Mouse (Mus musculus) erythroid progenitor cell, adult 5-6 weeks (primary cell): Measurements from ENCODE around the gene Rps6kl1. TPM values are rescaled to one million over a fixed set of nuclear protein-coding genes. Genes with fewer than 3 reads are reported as not detected.

Experiments used
- ATAC-seq: replicated peaks from 2 replicates; pipeline ENCODE4 v1.8.0; 2016; ENCODE audit warnings: moderate number of reproducible peaks, mild to moderate bottlenecking, moderate TSS enrichment, inconsistent platforms; ENCODE audit not compliant: poor library complexity, low FRiP score, severe bottlenecking
- total RNA-seq, 2 experiments: library from RNA; stranded (forward) in 1 of 2; stranded (reverse) in 1 of 2; fragments of 150-400 nt in 1 of 2; fragments of 186-747, 209-891 nt in 1 of 2; gene quantifications; 2 replicates each; pipeline versions ENCODE4 v1.2.3 to v1.2.4; 2015 to 2017; ENCODE audit warnings: low replicate concordance in 2 of 2

The Rps6kl1 gene
- total RNA-seq, 2 experiments from 2014 or later, result not detected

GRCm38 (mm10) chr12:85110698-85111592 lies 40.1 kb downstream of the Rps6kl1 start, which contains the start of the genes Prox2 and Dlst:
Prox2 (minus strand) TSS chr12:85110759.
Dlst (plus strand) TSS chr12:85110833.
- ATAC-seq, result peak; percentile 92

DNA sequence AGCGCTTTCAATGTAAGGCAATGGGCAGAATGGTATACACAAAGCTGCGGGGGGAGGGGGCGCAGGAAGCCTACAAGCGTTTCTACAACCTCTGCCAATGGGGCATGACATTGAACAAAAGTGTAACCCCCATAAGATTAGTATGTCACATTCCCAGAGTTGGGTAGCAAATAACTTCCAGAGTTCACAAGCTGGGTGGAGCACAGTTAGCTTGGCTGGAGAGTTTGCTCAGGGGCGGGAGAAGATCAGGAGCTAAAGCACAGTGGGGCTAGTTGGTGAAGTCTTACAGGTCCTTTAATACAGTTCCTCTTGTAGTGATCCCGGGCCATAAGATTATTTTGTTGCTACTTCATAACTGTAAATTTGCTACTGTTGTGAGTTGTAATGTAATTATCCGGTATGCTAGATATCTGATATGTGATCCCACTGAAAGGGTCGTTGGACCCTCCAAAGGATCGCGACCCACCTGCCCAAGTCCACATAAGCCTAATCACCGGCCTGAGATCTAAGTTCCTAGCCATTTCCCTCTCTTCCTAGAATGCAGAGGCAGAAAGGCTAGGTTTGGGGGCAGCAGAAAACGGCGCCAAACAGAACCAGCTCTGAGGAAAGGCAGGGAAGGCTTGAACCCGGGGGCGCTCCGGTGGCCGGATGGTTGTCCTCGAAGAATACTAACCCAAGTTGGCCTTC lies 40.9 kb downstream of the Rps6kl1 start:
- peak; percentile 76 for ATAC-seq

- ATAC-seq, result no peak
Measured at GRCm38 (mm10) chr12:85109426-85109825, 41.6 kb downstream of the Rps6kl1 start.

GRCm38 (mm10) chr12:85108643-85109042 lies 42.4 kb downstream of the Rps6kl1 start:
- no peak for ATAC-seq

DNA sequence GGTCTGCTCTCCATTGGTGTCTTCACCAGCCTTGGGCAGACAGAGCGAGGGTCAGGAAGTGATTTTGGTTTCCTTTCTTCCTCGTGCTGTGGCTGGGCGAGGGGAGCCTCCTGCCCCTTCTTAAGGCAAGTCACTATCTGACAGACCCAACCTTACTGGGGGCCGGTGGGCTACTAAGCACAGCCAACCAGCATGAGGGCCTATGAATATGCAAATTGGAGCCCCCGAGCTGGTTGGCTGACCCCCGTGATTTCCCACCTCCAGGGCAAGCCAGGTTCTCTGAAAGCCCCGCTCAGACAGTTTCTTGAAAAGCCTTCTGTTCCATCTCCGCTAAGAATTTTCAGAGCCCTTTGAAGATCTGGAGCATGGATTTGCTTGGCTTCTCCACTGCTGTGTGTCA lies 44.8 kb downstream of the Rps6kl1 start:
- no peak for ATAC-seq

DNA sequence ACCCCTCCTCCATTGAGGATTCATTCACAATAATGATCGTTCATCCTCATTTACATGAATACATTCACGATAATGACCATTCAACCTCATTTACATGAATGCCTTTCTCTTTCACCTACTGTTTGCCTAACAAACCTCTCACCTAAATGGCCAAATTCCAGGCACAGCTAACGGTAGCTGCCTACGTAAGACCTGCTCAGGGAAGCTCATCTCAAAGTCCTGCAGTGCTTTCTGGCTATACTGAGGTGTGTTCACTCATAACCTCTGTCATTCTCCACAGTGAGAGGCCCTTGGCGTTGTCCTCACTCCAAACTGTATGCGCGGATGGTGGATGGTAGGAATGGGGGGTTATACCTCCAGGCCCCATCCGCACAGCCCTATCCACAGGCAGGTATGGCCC lies 46.3 kb downstream of the Rps6kl1 start:
- ATAC-seq, result no peak

DNA sequence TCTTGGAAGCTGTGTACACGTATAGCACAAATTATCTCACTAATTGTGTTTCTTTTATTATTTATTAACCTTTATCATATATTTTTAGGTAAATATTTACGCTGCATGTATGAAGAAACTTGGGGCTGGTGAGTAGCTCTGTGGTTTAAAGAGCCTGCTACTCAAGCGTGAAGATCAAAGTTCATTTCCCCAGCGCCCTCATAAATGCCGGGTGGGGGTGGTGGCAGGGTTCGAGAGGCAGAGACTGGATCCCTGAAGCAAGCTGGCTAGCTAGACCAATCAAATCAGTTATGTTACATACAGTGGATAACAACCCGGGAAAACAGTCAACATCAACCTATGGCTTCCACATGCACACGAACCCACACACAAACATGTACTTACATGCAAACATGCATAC lies 48.0 kb downstream of the Rps6kl1 start:
- no peak for ATAC-seq

DNA sequence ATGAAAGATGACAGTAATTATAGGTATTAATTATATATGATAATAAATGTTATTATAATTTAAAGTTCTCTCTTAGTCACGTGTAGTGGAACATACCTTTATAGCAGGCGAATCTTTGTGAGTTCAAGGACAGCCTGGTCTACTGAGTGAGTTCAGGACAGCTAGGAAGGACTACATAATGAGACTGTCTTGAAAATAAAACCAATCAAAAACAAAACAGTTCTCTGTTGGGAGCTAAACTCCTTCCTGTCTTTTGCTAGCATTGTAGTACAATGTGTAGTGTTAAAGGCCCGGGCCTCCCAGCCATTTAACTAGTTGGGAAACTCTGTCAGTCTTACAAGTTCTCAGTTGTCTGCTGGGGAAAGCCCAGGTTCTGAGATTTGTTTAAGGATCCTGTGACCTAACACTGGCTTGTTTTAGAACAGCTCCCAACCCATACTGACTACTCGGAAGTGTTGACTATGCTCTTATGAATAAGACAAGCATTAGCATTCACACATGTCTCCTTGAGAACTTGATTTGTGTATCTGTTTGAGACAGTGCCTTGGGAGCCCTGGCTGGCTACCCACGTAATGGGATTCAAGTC lies 49.5 kb downstream of the Rps6kl1 start:
- ATAC-seq, result no peak

GRCm38 (mm10) chr12:85101001-85101400 lies 50.1 kb downstream of the Rps6kl1 start:
- ATAC-seq, result no peak

- no peak for ATAC-seq
Measured at GRCm38 (mm10) chr12:85095859-85096258, 55.2 kb downstream of the Rps6kl1 start.

DNA sequence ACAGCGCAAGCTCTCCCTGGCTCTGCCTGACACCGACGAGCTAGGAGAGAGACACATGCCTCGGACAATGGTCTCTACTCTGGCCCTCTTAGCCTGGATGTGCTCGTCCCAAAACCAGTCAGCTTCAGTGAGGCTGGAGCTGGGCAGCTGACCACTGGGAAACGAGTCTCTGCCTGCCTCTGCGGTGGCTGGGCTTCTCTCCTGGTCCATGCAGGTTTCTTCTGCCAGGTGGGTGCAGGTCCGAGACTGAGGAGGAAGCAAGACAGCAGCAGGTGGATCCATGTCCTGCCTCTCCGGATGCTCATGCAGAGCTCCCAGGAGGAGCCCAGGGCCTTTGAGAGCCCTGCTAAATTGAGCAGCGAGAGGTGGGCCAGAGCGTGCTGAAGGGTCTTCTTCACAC lies 55.9 kb downstream of the Rps6kl1 start:
- no peak for ATAC-seq

GRCm38 (mm10) chr12:85094706-85095105 lies 56.4 kb downstream of the Rps6kl1 start:
- no peak for ATAC-seq

- ATAC-seq, result no peak
Measured at GRCm38 (mm10) chr12:85094010-85094409, 57.1 kb downstream of the Rps6kl1 start.

- ATAC-seq, result peak; percentile 74
Measured at GRCm38 (mm10) chr12:85092214-85092613, 58.9 kb downstream of the Rps6kl1 start.

DNA sequence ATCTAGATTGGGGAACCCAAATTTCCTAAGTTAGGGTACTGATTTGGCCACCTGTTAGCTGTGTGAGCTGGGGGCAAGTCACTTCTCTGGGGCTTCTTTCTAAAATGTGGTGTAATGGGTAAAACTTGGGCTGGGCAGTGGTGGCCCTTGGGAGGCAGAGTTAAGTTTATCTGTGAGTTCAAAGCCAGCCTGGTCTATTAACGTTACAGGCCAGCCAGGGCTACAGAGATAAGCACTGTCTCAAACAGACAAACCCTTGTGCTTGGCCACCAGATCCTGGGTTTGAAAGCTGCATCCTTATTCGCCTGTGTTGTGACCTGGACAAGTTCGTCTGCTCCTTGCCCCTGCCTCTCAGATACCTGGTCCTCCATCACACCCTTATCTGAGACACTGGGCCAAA lies 59.9 kb downstream of the Rps6kl1 start:
- ATAC-seq, result 0 out of 2 replicates have a peak, but pooled peaks have one; percentile 41

GRCm38 (mm10) chr12:85087845-85088244 lies 63.2 kb downstream of the Rps6kl1 start:
- no peak for ATAC-seq

Other genes starting within 250 kb of the Rps6kl1 start
- 59.5 and 73.8 TPM in 2 replicates for gene Fcf1, start 180.4 kb downstream of the Rps6kl1 start, total RNA-seq (2015; ENCODE audit: low replicate concordance)
- 21.8 and 66.6 TPM in 2 replicates for gene Fcf1, start 180.4 kb downstream of the Rps6kl1 start, total RNA-seq (2017; ENCODE audit: low replicate concordance)
- 61.2 and 62.3 TPM in 2 replicates for gene Arel1, start 180.4 kb downstream of the Rps6kl1 start, total RNA-seq (2015; ENCODE audit: low replicate concordance)
- gene Arel1, start 180.4 kb downstream of the Rps6kl1 start, total RNA-seq (2017; ENCODE audit: low replicate concordance), result 58.8 and 73.4 TPM in 2 replicates
- 72.1 and 73.2 TPM in 2 replicates for gene Ylpm1, start 154.9 kb downstream of the Rps6kl1 start, total RNA-seq (2015; ENCODE audit: low replicate concordance)
- gene Ylpm1, start 154.9 kb downstream of the Rps6kl1 start, total RNA-seq (2017; ENCODE audit: low replicate concordance), result 52.5 and 87.7 TPM in 2 replicates
- gene Prox2, start 40.5 kb downstream of the Rps6kl1 start, total RNA-seq (2015; ENCODE audit: low replicate concordance), result 7.5 and 14.1 TPM in 2 replicates
- 6.0 and 21.6 TPM in 2 replicates for gene Prox2, start 40.5 kb downstream of the Rps6kl1 start, total RNA-seq (2017; ENCODE audit: low replicate concordance)
- 106 and 118 TPM in 2 replicates for gene Dlst, start 40.4 kb downstream of the Rps6kl1 start, total RNA-seq (2015; ENCODE audit: low replicate concordance)
- gene Dlst, start 40.4 kb downstream of the Rps6kl1 start, total RNA-seq (2017; ENCODE audit: low replicate concordance), result 181 and 293 TPM in 2 replicates
- not detected in 2 replicates for gene Pgf, start 26.5 kb upstream of the Rps6kl1 start, total RNA-seq (2015; ENCODE audit: low replicate concordance)
- gene Pgf, start 26.5 kb upstream of the Rps6kl1 start, total RNA-seq (2017; ENCODE audit: low replicate concordance), result 0.39 TPM in 1 of 2 replicates, not detected in the other
- gene Eif2b2, start 68.2 kb upstream of the Rps6kl1 start, total RNA-seq (2015; ENCODE audit: low replicate concordance), result 10.9 and 12.3 TPM in 2 replicates
- gene Eif2b2, start 68.2 kb upstream of the Rps6kl1 start, total RNA-seq (2017; ENCODE audit: low replicate concordance), result 30.0 and 48.4 TPM in 2 replicates
- gene Mlh3, start 119.3 kb upstream of the Rps6kl1 start, total RNA-seq (2015; ENCODE audit: low replicate concordance), result 0.42 and 2.9 TPM in 2 replicates
- 0.15 and 4.0 TPM in 2 replicates for gene Mlh3, start 119.3 kb upstream of the Rps6kl1 start, total RNA-seq (2017; ENCODE audit: low replicate concordance)
- gene Acyp1, start 137.2 kb upstream of the Rps6kl1 start, total RNA-seq (2015; ENCODE audit: low replicate concordance), result 14.4 and 36.5 TPM in 2 replicates
- gene Acyp1, start 137.2 kb upstream of the Rps6kl1 start, total RNA-seq (2017; ENCODE audit: low replicate concordance), result 13.9 TPM in 2 replicates
- gene Zc2hc1c, start 137.3 kb upstream of the Rps6kl1 start, total RNA-seq (2015; ENCODE audit: low replicate concordance), result not detected in 2 replicates
- not detected in 2 replicates for gene Zc2hc1c, start 137.3 kb upstream of the Rps6kl1 start, total RNA-seq (2017; ENCODE audit: low replicate concordance)
- gene Nek9, start 188.1 kb upstream of the Rps6kl1 start, total RNA-seq (2015; ENCODE audit: low replicate concordance), result 9.0 and 17.2 TPM in 2 replicates
- 7.9 and 15.5 TPM in 2 replicates for gene Nek9, start 188.1 kb upstream of the Rps6kl1 start, total RNA-seq (2017; ENCODE audit: low replicate concordance)
- 85.9 and 101 TPM in 2 replicates for gene Tmed10, start 223.6 kb upstream of the Rps6kl1 start, total RNA-seq (2015; ENCODE audit: low replicate concordance)
- gene Tmed10, start 223.6 kb upstream of the Rps6kl1 start, total RNA-seq (2017; ENCODE audit: low replicate concordance), result 65.6 and 71.7 TPM in 2 replicates